Mouse (Mus musculus) heart, embryonic 15.5 days (tissue): Measurements from ENCODE around the gene Skint3. TPM values are rescaled to one million over a fixed set of nuclear protein-coding genes. Genes with fewer than 3 reads are reported as not detected.
"Not testable (repeated sequence)": the region's sequence is repeated elsewhere in the genome, so short reads cannot be mapped to it uniquely, and the experiment has no call there.

Experiments used
- ATAC-seq: fragments of 200-750 bp; cut with Nextera tagmentation; replicated peaks from 2 replicates; pipeline ENCODE4 v1.8.0; 2017; ENCODE audit warnings: low read depth, moderate TSS enrichment; ENCODE audit not compliant: insufficient number of reproducible peaks, insufficient read depth, low FRiP score
- H3K27ac ChIP-seq: fragments of 300-500 bp; sonication (generic); 2 replicates; pipeline ENCODE4 v1.5.1; 2015; ENCODE audit warnings: mild to moderate bottlenecking, inconsistent platforms
- H3K27me3 ChIP-seq: fragments of 300-500 bp; sonication (generic); 2 replicates; pipeline ENCODE4 v1.6.1; 2015; ENCODE audit warnings: inconsistent platforms
- H3K36me3 ChIP-seq: fragments of 300-500 bp; sonication (generic); 2 replicates; pipeline ENCODE4 v1.6.1; 2015; ENCODE audit warnings: mild to moderate bottlenecking, inconsistent platforms
- H3K4me1 ChIP-seq: fragments of 300-500 bp; sonication (generic); replicated peaks from 2 replicates; pipeline ENCODE4 v1.6.1; 2015; ENCODE audit warnings: inconsistent platforms
- H3K4me2 ChIP-seq: fragments of 300-500 bp; sonication (generic); 2 replicates; pipeline ENCODE4 v1.6.1; 2015; ENCODE audit warnings: inconsistent platforms, mild to moderate bottlenecking, moderate library complexity
- H3K4me3 ChIP-seq: fragments of 300-500 bp; sonication (generic); 2 replicates; pipeline ENCODE4 v1.5.1; 2015; ENCODE audit warnings: mild to moderate bottlenecking, inconsistent platforms
- H3K9ac ChIP-seq: fragments of 300-500 bp; sonication (generic); 2 replicates; pipeline ENCODE4 v1.6.1; 2015; ENCODE audit warnings: mild to moderate bottlenecking, inconsistent platforms
- H3K9me3 ChIP-seq: fragments of 300-500 bp; sonication (generic); replicated peaks from 2 replicates; pipeline ENCODE4 v1.6.1; 2016; ENCODE audit warnings: inconsistent platforms
- WGBS: fragments of 180-500 bp; shearing (Covaris S2); methylation state at CpG from one replicate; pipeline ENCODE4 v1.1.7; 2015; ENCODE audit warnings: mixed read lengths; 5-methylcytosine and 5-hydroxymethylcytosine counted together
- polyA plus RNA-seq: library from polyadenylated mRNA; unstranded; fragments of >200 nt; fragmentation: Nextera tagmentation; extraction: Ambion mirVana; gene quantifications from 2 replicates; pipeline ENCODE4 v1.2.1, GENCODE M21; 2015

Skint3 gene
- polyA plus RNA-seq: 0.06 TPM in 1 of 2 replicates, not detected in the other

DNA sequence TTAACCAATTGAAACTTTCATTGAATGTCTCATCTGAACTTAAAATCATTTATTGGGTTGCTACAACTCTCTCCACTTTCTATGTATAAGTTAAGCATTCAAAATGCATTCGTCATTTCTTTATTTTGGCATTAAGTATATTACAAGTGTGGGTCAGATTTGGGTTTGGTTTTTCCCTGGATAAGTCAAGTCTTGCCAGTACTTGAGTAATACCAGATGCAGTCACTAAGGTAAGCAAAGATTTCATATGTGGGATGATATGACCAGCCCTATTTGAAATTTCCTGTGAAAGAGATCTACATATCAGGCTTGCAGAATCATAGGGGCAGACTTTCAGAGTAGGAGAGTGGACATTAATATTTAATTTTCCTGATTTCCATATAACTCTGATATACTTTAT lies at the start of gene Skint3:
Skint3 (plus strand) TSS at position 301 of the 400 bp plus-strand sequence.
- H3K9me3 ChIP-seq: no peaks in the 10 kb centered on the region
- no peaks in the 10 kb centered on the region for H3K4me1 ChIP-seq
- H3K4me2 ChIP-seq: no peak within 1 kb of the TSS
- H3K27ac ChIP-seq: no peak within 1 kb of the TSS
- H3K4me3 ChIP-seq: no peak within 1 kb of the TSS
- no peak within 1 kb of the TSS for H3K9ac ChIP-seq
- WGBS: 85% methylated on average over 1 of the region's 1 CpGs
- H3K36me3 ChIP-seq: no peaks in the 10 kb centered on the region
- no peak for ATAC-seq
- H3K27me3 ChIP-seq: no peaks in the 10 kb centered on the region

DNA sequence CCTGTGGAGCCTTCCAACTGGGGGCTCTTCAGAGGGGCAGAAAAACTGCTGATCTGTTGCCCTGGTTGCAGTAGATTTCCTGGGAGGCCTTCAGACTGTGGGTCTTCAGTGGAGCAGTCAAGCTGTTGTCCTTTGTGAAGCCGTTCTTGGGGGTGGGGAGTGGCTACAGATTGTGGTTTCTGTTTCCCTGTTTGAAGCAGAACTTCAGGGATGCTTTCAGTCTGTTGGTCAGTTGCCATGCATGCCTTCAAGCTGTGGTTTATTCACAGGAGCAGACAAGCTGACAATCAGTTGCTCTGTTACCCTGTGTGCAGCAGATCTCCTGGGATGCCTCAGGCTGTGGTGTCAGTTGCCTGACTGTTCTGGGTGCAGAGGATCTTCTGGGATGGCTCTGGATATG lies 11.4 kb downstream of the Skint3 start:
- H3K27me3 ChIP-seq: no peaks in the 10 kb centered on the region
- no peak overlapping the region for H3K4me2 ChIP-seq
- H3K27ac ChIP-seq: no peak overlapping the region
- no peaks in the 10 kb centered on the region for H3K36me3 ChIP-seq
- ATAC-seq: no peak
- WGBS: 59% methylated on average over 1 of the region's 1 CpGs
- peaks cover 7% of the 10 kb centered on the region for H3K9me3 ChIP-seq
- H3K4me3 ChIP-seq: no peak overlapping the region
- no peaks in the 10 kb centered on the region for H3K4me1 ChIP-seq
- H3K9ac ChIP-seq: no peak overlapping the region

- Histone ChIP-seq H3K27me3 (no peaks in the 10 kb centered on the region), H3K4me3 (no peak overlapping the region), H3K4me2 (no peak overlapping the region), H3K9me3 (peaks cover 7% of the 10 kb centered on the region), H3K9ac (no peak overlapping the region), H3K27ac (no peak overlapping the region), H3K36me3 (no peaks in the 10 kb centered on the region), H3K4me1 (no peaks in the 10 kb centered on the region)
- 75% methylated on average over 3 of the region's 3 CpGs for WGBS
- no peak for ATAC-seq
These were observed 11.9 kb downstream of the Skint3 start for GRCm38 (mm10) chr4:112243951-112244350.

DNA sequence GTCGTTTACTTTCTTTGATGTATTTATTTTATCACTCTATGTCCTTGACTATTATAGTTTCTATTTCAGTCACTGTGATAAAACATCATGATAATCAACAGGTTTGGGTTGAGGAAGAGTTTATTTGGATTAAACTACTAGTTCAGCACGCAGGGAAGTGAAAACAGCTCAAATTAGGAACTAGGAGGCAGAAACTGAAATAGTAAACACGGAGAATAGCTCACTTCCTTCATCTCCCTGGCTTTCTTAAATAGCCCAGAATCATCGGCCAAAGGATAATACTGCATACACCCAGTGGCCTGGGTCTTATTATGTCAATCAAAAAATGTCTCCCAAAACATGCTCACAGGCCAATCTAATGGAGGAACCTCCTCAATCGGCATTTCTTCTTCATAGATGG lies 24.0 kb downstream of the Skint3 start:
- Histone ChIP-seq H3K27me3 (no peaks in the 10 kb centered on the region), H3K9me3 (no peaks in the 10 kb centered on the region), H3K4me1 (no peaks in the 10 kb centered on the region), H3K27ac (no peak overlapping the region), H3K36me3 (no peaks in the 10 kb centered on the region), H3K4me2 (no peak overlapping the region), H3K9ac (no peak overlapping the region), H3K4me3 (no peak overlapping the region)
- 66% methylated on average over 5 of the region's 5 CpGs for WGBS
- ATAC-seq: no peak

GRCm38 (mm10) chr4:112287178-112287974 lies 55.3 kb downstream of the Skint3 start:
- no peak overlapping the region for H3K4me2 ChIP-seq
- H3K4me3 ChIP-seq: no peak overlapping the region
- H3K4me1 ChIP-seq: no peaks in the 10 kb centered on the region
- H3K27ac ChIP-seq: no peak overlapping the region
- 78% methylated on average over 12 of the region's 12 CpGs for WGBS
- no peaks in the 10 kb centered on the region; the same call in 1 of the 2 replicates for H3K9me3 ChIP-seq
- H3K9ac ChIP-seq: no peak overlapping the region
- no peaks in the 10 kb centered on the region for H3K36me3 ChIP-seq
- H3K27me3 ChIP-seq: no peaks in the 10 kb centered on the region
- 0 out of 2 replicates have a peak, but pooled peaks have one; percentile 14 for ATAC-seq

DNA sequence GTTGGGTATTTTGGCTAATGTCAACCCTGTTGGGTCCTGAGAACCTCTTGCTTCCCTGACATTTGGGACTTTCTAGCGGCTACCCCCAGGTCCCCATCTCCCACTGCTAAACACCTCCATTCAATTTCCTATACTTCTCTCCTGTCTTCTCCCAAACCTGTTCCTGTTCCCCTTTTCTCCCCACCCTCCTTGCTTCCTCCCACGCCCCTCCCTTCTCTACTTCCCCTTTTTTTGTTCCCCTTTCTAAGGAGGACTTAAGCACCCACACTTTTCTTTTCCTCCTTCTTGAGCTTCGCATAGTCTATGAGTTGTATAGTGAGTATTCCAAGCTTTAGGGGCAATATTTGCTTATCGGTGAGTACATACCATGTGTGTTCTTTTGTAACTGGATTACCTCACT lies 56.4 kb downstream of the Skint3 start:
- no peaks in the 10 kb centered on the region for H3K4me1 ChIP-seq
- no peaks in the 10 kb centered on the region for H3K27me3 ChIP-seq
- no peaks in the 10 kb centered on the region for H3K36me3 ChIP-seq
- no peaks in the 10 kb centered on the region; the same call in 1 of the 2 replicates for H3K9me3 ChIP-seq
- no peak overlapping the region for H3K27ac ChIP-seq
- H3K4me3 ChIP-seq: no peak overlapping the region
- WGBS: 76% methylated on average over 4 of the region's 4 CpGs
- ATAC-seq: no peak
- H3K4me2 ChIP-seq: no peak overlapping the region
- no peak overlapping the region for H3K9ac ChIP-seq

- no peaks in the 10 kb centered on the region for H3K4me1 ChIP-seq
- 59% methylated on average over 1 of the region's 1 CpGs for WGBS
- 0 out of 2 replicates have a peak, but pooled peaks cover 5% of the 10 kb centered on the region for H3K9me3 ChIP-seq
- H3K9ac ChIP-seq: no peak overlapping the region
- no peak overlapping the region for H3K27ac ChIP-seq
- no peak for ATAC-seq
- H3K4me3 ChIP-seq: no peak overlapping the region
- no peaks in the 10 kb centered on the region for H3K27me3 ChIP-seq
- H3K36me3 ChIP-seq: no peaks in the 10 kb centered on the region
- H3K4me2 ChIP-seq: no peak overlapping the region
These were observed 70.3 kb downstream of the Skint3 start for GRCm38 (mm10) chr4:112302305-112302704.

GRCm38 (mm10) chr4:112302855-112303509 lies 70.9 kb downstream of the Skint3 start:
- no peaks in the 10 kb centered on the region for H3K4me1 ChIP-seq
- WGBS: 72% methylated on average over 3 of the region's 3 CpGs
- no peak overlapping the region for H3K4me3 ChIP-seq
- H3K27me3 ChIP-seq: no peaks in the 10 kb centered on the region
- no peak overlapping the region for H3K4me2 ChIP-seq
- no peak overlapping the region for H3K27ac ChIP-seq
- 0 out of 2 replicates have a peak, but pooled peaks cover 5% of the 10 kb centered on the region for H3K9me3 ChIP-seq
- ATAC-seq: no peak
- no peak overlapping the region for H3K9ac ChIP-seq
- H3K36me3 ChIP-seq: no peaks in the 10 kb centered on the region

GRCm38 (mm10) chr4:112349111-112349510 lies 117.1 kb downstream of the Skint3 start:
- not testable (repeated sequence) for H3K9ac ChIP-seq, H3K9me3 ChIP-seq
- WGBS: 81% methylated on average over 17 of the region's 17 CpGs

More at GRCm38 (mm10) chr4:112349111-112349510, 117.1 kb downstream of the Skint3 start:
- not testable (repeated sequence) for H3K4me3 ChIP-seq, H3K27ac ChIP-seq, ATAC-seq, H3K4me1 ChIP-seq, H3K36me3 ChIP-seq, H3K4me2 ChIP-seq, H3K27me3 ChIP-seq
